Mouse (Mus musculus): ENCODE results near the gene Dclk1.

- TF ChIP-seq MAX (IDR thresholded peaks at IDR 0.05) (no peak), CTCF (IDR thresholded peaks at IDR 0.05; ENCODE audit: control insufficient read depth, insufficient read depth, insufficient read length) (no peak), MYOD1 (IDR thresholded peaks at IDR 0.05; ENCODE audit: control insufficient read depth, insufficient read length, low read depth) (no peak), FOSL1 (IDR thresholded peaks at IDR 0.05; ENCODE audit: insufficient read depth, low read length, poor library complexity, severe bottlenecking) (no peak)
Measured at GRCm38 (mm10) chr3:55246618-55247272, 4.6 kb downstream of the Dclk1 start.
